Mouse (Mus musculus) midbrain, embryonic 13.5 days (tissue): Measurements from ENCODE around the gene Usp28. TPM values are rescaled to one million over a fixed set of nuclear protein-coding genes. Genes with fewer than 3 reads are reported as not detected.
A peak's percentile ranks its signal among the peaks of the same experiment; 100 is the strongest.
"Not testable (repeated sequence)": the region's sequence is repeated elsewhere in the genome, so short reads cannot be mapped to it uniquely, and the experiment has no call there.

Experiments used
- ATAC-seq: fragments of 200-750 bp; cut with Nextera tagmentation; 2 replicates; pipeline ENCODE4 v1.8.0; 2017; ENCODE audit warnings: mild to moderate bottlenecking, moderate TSS enrichment, moderate library complexity
- H3K27ac ChIP-seq: fragments of 300-500 bp; sonication (generic); 2 replicates; pipeline ENCODE4 v1.5.1; 2015; ENCODE audit warnings: inconsistent platforms, mild to moderate bottlenecking, moderate library complexity
- H3K27me3 ChIP-seq: fragments of 300-500 bp; sonication (generic); 2 replicates; pipeline ENCODE4 v1.6.1; 2015; ENCODE audit warnings: mild to moderate bottlenecking, inconsistent platforms
- H3K36me3 ChIP-seq: fragments of 300-500 bp; sonication (generic); 2 replicates; pipeline ENCODE4 v1.6.1; 2015; ENCODE audit warnings: mild to moderate bottlenecking, inconsistent platforms
- H3K4me1 ChIP-seq: fragments of 300-500 bp; sonication (generic); replicated peaks from 2 replicates; pipeline ENCODE4 v1.6.1; 2015; ENCODE audit warnings: inconsistent platforms
- H3K4me2 ChIP-seq: fragments of 300-500 bp; sonication (generic); replicated peaks from 2 replicates; pipeline ENCODE4 v1.6.1; 2015; ENCODE audit warnings: moderate library complexity, mild to moderate bottlenecking, inconsistent platforms
- H3K4me3 ChIP-seq: fragments of 300-500 bp; sonication (generic); replicated peaks from 2 replicates; pipeline ENCODE4 v1.5.1; 2015; ENCODE audit warnings: mild to moderate bottlenecking, inconsistent platforms
- H3K9ac ChIP-seq: fragments of 300-500 bp; sonication (generic); replicated peaks from 2 replicates; pipeline ENCODE4 v1.6.1; 2015; ENCODE audit warnings: mild to moderate bottlenecking, inconsistent platforms
- H3K9me3 ChIP-seq: fragments of 300-500 bp; sonication (generic); 2 replicates; pipeline ENCODE4 v1.6.1; 2016; ENCODE audit warnings: mild to moderate bottlenecking, inconsistent platforms
- WGBS: fragments of 180-500 bp; shearing (Covaris S2); methylation state at CpG from one replicate; pipeline ENCODE4 v1.1.7; 2015; 5-methylcytosine and 5-hydroxymethylcytosine counted together
- polyA plus RNA-seq: library from polyadenylated mRNA; unstranded; fragments of >200 nt; fragmentation: Nextera tagmentation; extraction: Ambion mirVana; gene quantifications from 2 replicates; pipeline ENCODE4 v1.2.1, GENCODE M21; 2015

Usp28 gene
- 34.7 and 40.4 TPM in 2 replicates for polyA plus RNA-seq

DNA sequence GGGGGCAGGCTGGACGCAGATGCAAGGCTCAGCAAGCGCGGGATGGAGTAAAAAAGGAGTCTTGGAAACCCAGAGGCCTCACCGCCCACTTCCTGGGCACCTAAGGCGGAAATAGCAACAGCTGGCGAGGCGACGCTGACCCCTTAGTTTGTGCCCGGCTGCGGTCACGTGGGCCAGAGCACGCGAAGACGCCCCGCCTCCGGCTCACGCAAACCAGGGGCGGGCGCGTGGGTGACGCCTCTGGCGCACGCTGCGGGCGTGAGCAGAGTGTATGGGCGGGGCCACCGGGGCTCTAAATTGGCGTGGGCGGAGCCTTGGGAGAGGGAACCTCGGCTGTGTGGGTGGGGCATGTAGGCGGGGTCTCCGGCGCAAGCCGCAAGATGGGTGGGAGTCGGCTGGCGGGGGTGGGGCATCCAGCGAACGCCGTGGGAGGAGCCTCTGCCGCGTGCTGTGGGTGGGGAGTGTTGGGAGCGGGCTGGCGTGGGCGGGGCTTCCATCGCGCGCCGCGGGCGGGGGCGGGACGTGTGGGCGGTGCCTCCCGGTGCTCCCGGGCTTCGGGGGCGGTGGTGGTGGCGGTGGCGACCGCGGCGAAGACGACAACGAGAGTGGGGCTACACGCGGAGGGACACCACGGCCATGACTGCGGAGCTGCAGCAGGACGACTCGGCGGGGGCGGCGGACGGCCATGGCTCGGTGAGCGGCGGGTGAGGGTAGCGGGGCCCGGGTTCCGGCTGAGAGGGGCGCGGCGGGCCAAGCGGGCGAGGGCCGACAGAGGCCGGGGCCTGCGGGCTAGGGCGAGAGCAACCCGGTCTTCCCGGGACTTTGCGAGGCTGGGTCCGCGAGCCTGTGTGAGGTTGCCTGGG, at the start of gene Usp28:
TSS of gene Usp28 (plus strand) at position 531 of the 863 bp plus-strand sequence.
- peaks cover 40% of the 10 kb centered on the region for H3K4me1 ChIP-seq
- H3K27me3 ChIP-seq, result no peaks in the 10 kb centered on the region
- under 1% methylated on average over 78 of the region's 94 CpGs for WGBS
- peak; percentile 91 for ATAC-seq
- H3K9me3 ChIP-seq, result no peaks in the 10 kb centered on the region
- peak within 1 kb of the TSS; percentile 84 for H3K4me2 ChIP-seq
- H3K9ac ChIP-seq, result peak within 1 kb of the TSS; percentile 83
- H3K36me3 ChIP-seq, result no peaks in the 10 kb centered on the region
- peak within 1 kb of the TSS; percentile 88 for H3K27ac ChIP-seq
- H3K4me3 ChIP-seq, result peak within 1 kb of the TSS; percentile 78

DNA sequence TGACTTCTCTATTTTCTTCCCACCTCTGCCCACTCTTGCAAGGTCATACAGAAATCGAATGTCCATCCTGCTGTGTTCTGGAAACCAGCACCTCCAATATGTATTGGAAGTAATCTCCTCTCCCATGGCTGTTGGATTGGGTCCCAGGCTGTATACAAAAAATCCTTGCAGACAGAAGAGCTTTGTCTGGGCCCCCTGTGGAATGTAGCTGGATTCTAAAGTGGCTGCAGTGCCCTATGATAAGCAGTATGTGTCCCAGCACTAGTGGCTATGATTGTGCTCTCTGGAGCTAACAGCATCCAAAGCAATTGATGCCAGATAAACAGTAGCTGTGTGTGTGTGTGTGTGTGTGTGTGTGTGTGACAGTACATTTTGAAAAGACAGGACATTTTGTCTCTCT, 42.8 kb upstream of the Usp28 start:
- H3K27ac ChIP-seq, result no peak overlapping the region
- H3K9ac ChIP-seq, result no peak overlapping the region
- ATAC-seq, result no peak
- H3K36me3 ChIP-seq, result no peaks in the 10 kb centered on the region
- H3K27me3 ChIP-seq, result no peaks in the 10 kb centered on the region
- whole genome bisulfite sequencing, result 88% methylated on average over 1 of the region's 1 CpGs
- H3K9me3 ChIP-seq, result no peaks in the 10 kb centered on the region
- H3K4me2 ChIP-seq, result no peak overlapping the region
- H3K4me1 ChIP-seq, result 0 out of 2 replicates have a peak, but pooled peaks cover 5% of the 10 kb centered on the region
- H3K4me3 ChIP-seq, result no peak overlapping the region

DNA sequence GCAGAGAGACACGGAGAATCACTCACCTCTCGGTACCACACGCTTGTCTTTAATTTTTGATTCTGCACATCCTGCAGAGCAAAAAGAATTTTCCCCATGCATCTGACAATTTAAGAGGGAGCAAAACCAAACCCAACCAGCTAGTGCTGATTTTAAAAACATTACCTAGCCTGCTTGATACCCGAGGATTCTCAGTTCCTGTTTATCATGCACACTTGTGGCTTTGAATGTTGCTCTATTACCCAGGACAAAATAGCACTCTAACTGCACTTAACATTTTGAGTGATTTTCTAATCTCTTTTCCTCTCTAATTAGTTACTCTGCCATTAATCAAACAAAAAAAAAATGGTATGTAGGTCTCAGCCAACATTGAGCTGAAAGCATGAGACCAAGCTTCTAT, 37.6 kb upstream of the Usp28 start:
- no peak overlapping the region for H3K9ac ChIP-seq
- no peak overlapping the region for H3K4me2 ChIP-seq
- H3K9me3 ChIP-seq, result no peaks in the 10 kb centered on the region
- ATAC-seq, result no peak
- WGBS, result 91% methylated on average over 4 of the region's 4 CpGs
- H3K4me1 ChIP-seq, result 0 out of 2 replicates have a peak, but pooled peaks cover under 1% of the 10 kb centered on the region
- no peaks in the 10 kb centered on the region for H3K36me3 ChIP-seq
- H3K27ac ChIP-seq, result no peak overlapping the region
- H3K4me3 ChIP-seq, result no peak overlapping the region
- H3K27me3 ChIP-seq, result no peaks in the 10 kb centered on the region

DNA sequence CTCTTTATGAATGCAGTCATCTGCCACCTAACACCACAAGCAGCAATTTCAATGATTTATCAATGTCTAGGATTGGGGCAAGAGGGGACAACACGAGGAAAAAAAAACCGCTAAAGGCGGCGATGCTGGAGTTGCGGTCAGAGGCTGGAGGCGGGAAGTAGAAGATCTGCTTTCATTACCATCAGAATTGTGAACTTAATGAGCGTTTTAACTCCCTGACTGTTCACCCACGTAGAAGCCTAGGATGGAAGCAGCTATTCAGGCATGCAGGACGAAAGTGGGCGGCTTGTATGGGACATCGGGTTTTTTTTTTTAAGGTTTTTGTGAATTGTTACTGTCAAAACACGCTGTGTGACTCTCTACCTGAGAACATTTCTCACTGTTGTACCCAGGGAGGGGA, 23.9 kb upstream of the Usp28 start:
- Histone ChIP-seq H3K36me3 (no peaks in the 10 kb centered on the region), H3K27me3 (peaks cover 10% of the 10 kb centered on the region; the same call in 1 of the 2 replicates), H3K27ac (no peak overlapping the region), H3K4me2 (peak overlapping the region; percentile 32), H3K9ac (0 out of 2 replicates have a peak overlapping the region, but pooled peaks have one; percentile 2), H3K4me3 (no peak overlapping the region), H3K9me3 (no peaks in the 10 kb centered on the region), H3K4me1 (peaks cover 14% of the 10 kb centered on the region)
- no peak for ATAC-seq
- 25% methylated on average over 12 of the region's 12 CpGs for WGBS

DNA sequence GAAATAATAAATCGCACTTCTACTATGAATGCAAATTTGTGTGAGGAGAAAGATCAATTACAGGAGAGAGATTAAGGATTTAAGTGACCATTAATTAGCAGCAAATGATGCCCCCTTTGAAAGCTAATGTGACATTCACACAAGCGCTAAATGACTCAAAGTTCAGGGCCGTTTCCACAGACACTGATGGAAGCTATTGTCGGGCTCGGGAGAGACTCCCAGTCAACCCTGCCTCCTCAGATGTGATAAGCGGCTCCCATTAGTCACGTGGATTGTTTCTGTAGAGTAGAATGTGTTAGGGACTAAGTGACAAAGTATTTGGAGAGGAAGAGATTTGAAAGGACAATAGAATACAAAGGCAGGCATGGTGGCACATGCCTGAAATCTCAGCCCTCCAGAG, 23.0 kb upstream of the Usp28 start:
- Histone ChIP-seq H3K9me3 (no peaks in the 10 kb centered on the region), H3K4me1 (peaks cover 14% of the 10 kb centered on the region), H3K27me3 (peaks cover 10% of the 10 kb centered on the region; the same call in 1 of the 2 replicates), H3K36me3 (no peaks in the 10 kb centered on the region), H3K27ac (no peak overlapping the region), H3K9ac (no peak overlapping the region), H3K4me2 (no peak overlapping the region), H3K4me3 (no peak overlapping the region)
- ATAC-seq, result no peak
- 34% methylated on average over 7 of the region's 7 CpGs for WGBS

DNA sequence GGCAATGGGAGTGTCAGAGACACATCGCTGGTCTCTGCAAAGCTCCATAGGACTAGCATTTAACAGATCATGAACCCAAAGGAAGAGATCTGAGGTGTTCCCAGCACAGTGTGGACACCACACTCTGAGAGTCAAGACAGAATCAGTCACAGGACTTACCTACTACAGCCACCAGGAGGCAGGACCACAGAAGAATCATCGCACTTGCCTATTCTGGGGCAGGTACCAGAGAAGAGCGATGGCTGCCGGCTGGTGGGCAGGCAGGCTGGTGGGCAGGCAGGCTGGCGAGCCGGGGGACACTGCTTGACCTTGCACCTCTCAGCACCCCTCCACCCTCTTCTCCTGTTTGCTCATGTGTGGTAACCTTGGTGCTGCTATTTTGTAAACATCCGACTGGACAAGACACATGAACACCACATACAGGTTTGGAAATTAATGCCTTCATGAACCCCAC, 20.6 kb upstream of the Usp28 start, which contains the start of gene Htr3b:
TSS of gene Htr3b (minus strand) at position 404 of the 454 bp plus-strand sequence.
- H3K4me2 ChIP-seq, result no peak within 1 kb of the TSS
- WGBS, result 67% methylated on average over 7 of the region's 7 CpGs
- H3K9me3 ChIP-seq, result no peaks in the 10 kb centered on the region
- no peaks in the 10 kb centered on the region for H3K36me3 ChIP-seq
- H3K4me3 ChIP-seq, result no peak within 1 kb of the TSS
- H3K4me1 ChIP-seq, result peaks cover 14% of the 10 kb centered on the region
- ATAC-seq, result no peak
- H3K27ac ChIP-seq, result no peak within 1 kb of the TSS
- peaks cover 10% of the 10 kb centered on the region; the same call in 1 of the 2 replicates for H3K27me3 ChIP-seq
- H3K9ac ChIP-seq, result no peak within 1 kb of the TSS

DNA sequence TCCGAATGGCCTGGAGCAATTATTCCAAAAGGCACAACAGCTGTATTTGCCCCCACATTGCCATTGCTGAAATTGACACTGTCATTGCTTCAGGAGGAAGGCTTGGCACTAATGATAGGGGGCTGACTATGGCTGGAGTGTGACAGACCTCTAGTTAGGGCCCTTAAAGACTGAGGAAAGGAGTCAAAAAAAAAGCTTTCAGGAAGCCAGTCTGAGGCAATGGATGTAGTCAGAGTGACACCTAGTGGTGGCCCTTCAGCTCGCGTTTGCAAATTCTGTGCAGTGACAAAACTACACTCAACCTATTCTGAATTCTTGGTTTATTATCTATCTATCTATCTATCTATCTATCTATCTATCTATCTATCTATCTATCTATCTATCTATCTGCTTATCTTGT, 12.7 kb upstream of the Usp28 start:
- no peaks in the 10 kb centered on the region for H3K36me3 ChIP-seq
- H3K27ac ChIP-seq, result no peak overlapping the region
- H3K4me3 ChIP-seq, result no peak overlapping the region
- 31% methylated on average over 3 of the region's 3 CpGs for WGBS
- no peaks in the 10 kb centered on the region for H3K27me3 ChIP-seq
- no peaks in the 10 kb centered on the region for H3K4me1 ChIP-seq
- no peaks in the 10 kb centered on the region for H3K9me3 ChIP-seq
- no peak overlapping the region for H3K9ac ChIP-seq
- H3K4me2 ChIP-seq, result no peak overlapping the region
- no peak for ATAC-seq

DNA sequence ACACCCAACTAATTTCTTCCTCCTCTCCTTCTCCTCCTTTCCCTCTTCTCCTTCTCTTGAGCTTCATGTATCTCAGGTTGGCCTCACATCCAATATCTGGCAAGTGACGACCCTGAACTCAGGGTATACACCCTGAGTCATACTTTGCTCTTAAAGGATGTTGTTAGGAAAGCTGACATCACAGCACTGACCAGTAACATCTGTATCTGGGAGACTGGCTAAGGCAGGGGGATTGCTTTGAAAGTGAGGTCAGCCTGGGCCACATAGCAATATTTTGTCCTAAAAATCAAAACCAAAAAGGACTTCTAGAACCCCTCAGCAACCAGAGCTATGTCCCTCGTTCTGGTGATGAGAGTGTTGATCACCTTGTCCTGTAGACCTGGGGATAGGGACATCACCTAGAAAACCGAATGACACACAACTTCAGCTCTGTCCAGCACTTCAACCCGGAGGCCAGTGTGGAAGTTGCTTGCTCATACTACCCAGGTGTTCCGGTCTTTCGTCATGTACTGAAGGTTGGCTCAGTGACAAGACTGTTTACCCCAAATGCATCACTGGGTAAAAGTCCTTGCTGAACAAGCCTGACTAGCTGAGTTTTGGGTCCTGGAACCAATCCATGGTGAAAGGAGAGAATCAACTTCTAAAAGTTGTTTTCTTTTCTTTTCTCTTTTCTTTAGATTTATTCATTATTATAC, 8.4 kb upstream of the Usp28 start:
- Histone ChIP-seq H3K36me3 (no peaks in the 10 kb centered on the region), H3K4me2 (no peak overlapping the region), H3K27ac (no peak overlapping the region), H3K9ac (no peak overlapping the region), H3K9me3 (no peaks in the 10 kb centered on the region), H3K27me3 (no peaks in the 10 kb centered on the region), H3K4me3 (no peak overlapping the region), H3K4me1 (no peaks in the 10 kb centered on the region)
- WGBS, result 89% methylated on average over 6 of the region's 6 CpGs
- ATAC-seq, result no peak

DNA sequence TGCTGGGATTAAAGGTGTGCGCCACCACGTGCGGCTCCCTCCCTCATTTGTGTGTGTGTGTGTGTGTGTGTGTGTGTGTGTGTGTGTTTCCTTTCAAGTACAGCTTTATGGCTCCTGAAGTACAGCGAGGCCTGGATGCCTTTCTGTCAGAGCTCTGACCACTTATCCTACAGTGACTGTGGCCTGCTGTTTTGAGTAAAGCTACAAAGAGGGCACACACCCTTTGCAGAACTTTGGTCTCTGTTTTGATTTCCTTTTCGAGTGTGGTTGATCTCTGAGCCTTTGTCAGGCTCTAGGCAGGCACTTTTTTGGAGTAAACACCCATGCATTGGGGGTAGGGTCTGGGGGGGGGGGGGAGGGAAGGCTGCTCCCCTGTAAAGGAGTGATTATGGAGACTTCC, 4.8 kb upstream of the Usp28 start:
- no peak for ATAC-seq
- 83% methylated on average over 5 of the region's 5 CpGs for WGBS
- Histone ChIP-seq H3K36me3 (no peaks in the 10 kb centered on the region), H3K4me3 (no peak overlapping the region), H3K27ac (no peak overlapping the region), H3K9ac (no peak overlapping the region), H3K4me1 (0 out of 2 replicates have a peak, but pooled peaks cover 6% of the 10 kb centered on the region), H3K9me3 (no peaks in the 10 kb centered on the region), H3K27me3 (no peaks in the 10 kb centered on the region), H3K4me2 (no peak overlapping the region)

DNA sequence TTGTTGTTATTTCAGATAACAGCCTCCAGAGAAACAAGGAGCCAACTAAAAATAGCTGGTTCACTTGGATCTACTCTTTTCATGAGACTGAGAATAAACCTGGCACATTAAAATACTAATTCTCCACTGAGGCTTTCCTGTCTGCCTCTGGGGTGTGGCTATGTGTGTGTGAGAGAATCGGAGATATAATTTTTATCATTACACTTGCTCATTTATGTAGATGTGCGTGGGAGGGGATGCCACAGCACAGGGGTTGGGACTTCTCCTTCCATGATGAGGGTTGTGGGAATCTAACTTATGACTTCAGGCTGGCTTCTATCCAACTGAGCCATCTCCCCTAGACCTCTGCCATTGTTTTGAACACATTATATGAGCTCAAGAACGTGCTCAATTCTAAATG, 4.4 kb upstream of the Usp28 start:
- Histone ChIP-seq H3K9ac (no peak overlapping the region), H3K4me1 (peaks cover 7% of the 10 kb centered on the region; the same call in 1 of the 2 replicates), H3K27me3 (no peaks in the 10 kb centered on the region), H3K4me3 (no peak overlapping the region), H3K36me3 (no peaks in the 10 kb centered on the region), H3K4me2 (no peak overlapping the region), H3K27ac (no peak overlapping the region), H3K9me3 (no peaks in the 10 kb centered on the region)
- WGBS, result 85% methylated on average over 3 of the region's 3 CpGs
- no peak for ATAC-seq

DNA sequence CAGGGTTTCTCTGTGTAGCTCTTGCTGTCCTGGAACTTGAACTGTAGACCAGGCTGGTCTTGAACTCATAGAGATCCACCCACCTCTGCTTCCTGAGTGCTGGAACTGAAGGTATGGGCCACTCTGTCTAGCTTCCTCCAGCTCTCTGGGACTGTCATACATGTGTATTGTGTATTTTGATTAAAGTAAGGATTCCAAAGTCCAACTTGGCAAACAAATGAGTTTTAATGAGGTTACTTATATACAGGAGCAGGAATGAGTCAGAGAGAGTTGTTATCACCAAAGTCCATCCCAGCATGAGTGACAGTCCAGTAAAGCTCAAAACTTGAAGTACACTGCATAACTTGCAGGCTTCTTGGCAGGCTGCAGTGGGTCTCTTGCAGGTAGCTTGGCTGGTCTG, 3.3 kb upstream of the Usp28 start:
- no peak overlapping the region for H3K27ac ChIP-seq
- no peaks in the 10 kb centered on the region for H3K27me3 ChIP-seq
- H3K4me2 ChIP-seq, result no peak overlapping the region
- no peak overlapping the region for H3K9ac ChIP-seq
- ATAC-seq, result no peak
- H3K9me3 ChIP-seq, result no peaks in the 10 kb centered on the region
- peaks cover 18% of the 10 kb centered on the region for H3K4me1 ChIP-seq
- H3K4me3 ChIP-seq, result no peak overlapping the region
- no peaks in the 10 kb centered on the region for H3K36me3 ChIP-seq

DNA sequence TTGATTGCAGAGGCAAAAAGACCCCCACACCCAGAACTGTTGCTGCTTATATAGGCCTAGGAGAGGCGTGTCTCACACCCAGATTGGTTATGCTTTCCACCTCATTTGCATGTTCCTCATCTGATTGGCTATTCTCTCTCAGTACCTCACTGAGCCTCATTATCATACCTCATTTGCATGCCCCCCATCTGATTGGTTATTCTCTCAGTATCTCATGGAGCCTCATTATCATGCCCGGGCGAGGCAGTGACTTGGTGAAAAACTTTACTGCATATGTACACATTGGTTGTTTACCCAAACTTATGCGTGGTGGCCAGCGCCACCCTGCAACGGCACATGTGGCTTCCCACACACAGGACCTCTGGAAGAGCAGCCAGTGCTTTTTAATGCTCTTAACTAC, 1.4 kb upstream of the Usp28 start:
- Histone ChIP-seq H3K4me1 (peaks cover 37% of the 10 kb centered on the region), H3K4me2 (peak overlapping the region; percentile 84; the same call in 1 of the 2 replicates)
- not testable (repeated sequence) for H3K36me3 ChIP-seq, H3K4me3 ChIP-seq, H3K9me3 ChIP-seq, H3K27me3 ChIP-seq, ATAC-seq, H3K9ac ChIP-seq, H3K27ac ChIP-seq
- WGBS, result 97% methylated on average over 6 of the region's 6 CpGs
